Mouse (Mus musculus): ENCODE results near the gene Zfp988. TPM values are rescaled to one million over a fixed set of nuclear protein-coding genes. Genes with fewer than 3 reads are reported as not detected.
"Not testable (repeated sequence)": the region's sequence is repeated elsewhere in the genome, so short reads cannot be mapped to it uniquely, and the experiment has no call there.

Zfp988 gene
- total and polyA plus RNA-seq, 2 experiments from 2014 or later: 0.14 TPM; not detected in 1

- Histone ChIP-seq H3K27ac (ENCODE audit: low read depth, low read length) (no peak overlapping the region), H3K36me3 (ENCODE audit: insufficient read depth, low read length) (no peaks in the 10 kb centered on the region), H3K4me1 (ENCODE audit: insufficient read depth, low read length) (no peaks in the 10 kb centered on the region), H3K9ac (replicated peaks; ENCODE audit: low read length, poor library complexity, severe bottlenecking) (no peak overlapping the region), H3K27me3 (ENCODE audit: insufficient read depth, low read length) (no peaks in the 10 kb centered on the region), H3K4me3 (ENCODE audit: low read depth, low read length) (no peak overlapping the region), H3K9me3 (ENCODE audit: low read length) (peaks cover 58% of the 10 kb centered on the region), H3K4me2 (ENCODE audit: low read depth, low read length, poor library complexity, severe bottlenecking) (no peak overlapping the region)
- DNase-seq (ENCODE audit: low spot score) (no peak), ATAC-seq (ENCODE audit: low FRiP score) (peak; percentile 42; the same call in 1 of the 2 replicates)
- TF ChIP-seq CTCF (IDR thresholded peaks at IDR 0.05): no peak
- 70% methylated on average over 5 of the region's 5 CpGs for WGBS
Measured at GRCm38 (mm10) chr4:147338032-147338610, 32.6 kb downstream of the Zfp988 start.

DNA sequence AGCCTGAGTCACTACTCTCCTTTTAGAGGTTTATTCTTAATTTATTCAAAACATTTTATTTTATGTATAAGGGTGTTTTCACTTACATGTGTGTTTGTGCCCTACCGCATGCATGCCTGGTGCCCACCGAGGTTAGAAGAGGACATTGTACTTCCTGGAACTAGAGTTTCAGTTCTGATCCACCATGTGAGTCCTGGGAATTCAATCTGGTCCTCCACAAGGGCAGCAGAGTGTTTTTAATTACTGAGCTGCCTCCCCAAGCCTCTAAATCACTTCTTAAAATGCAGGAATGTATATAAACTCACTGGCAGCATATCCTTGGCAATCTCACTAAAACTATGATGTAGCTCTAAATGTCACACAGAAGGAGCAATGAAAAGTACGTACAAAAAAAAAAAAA, 33.2 kb downstream of the Zfp988 start:
- H3K4me3 ChIP-seq (ENCODE audit: low read depth, low read length); DNase-seq (ENCODE audit: low spot score); H3K9ac ChIP-seq (replicated peaks; ENCODE audit: low read length, poor library complexity, severe bottlenecking); H3K27ac ChIP-seq (ENCODE audit: low read depth, low read length); ATAC-seq (ENCODE audit: low FRiP score); H3K4me2 ChIP-seq (ENCODE audit: low read depth, low read length, poor library complexity, severe bottlenecking); H3K27me3 ChIP-seq (ENCODE audit: insufficient read depth, low read length); H3K36me3 ChIP-seq (ENCODE audit: insufficient read depth, low read length); H3K4me1 ChIP-seq (ENCODE audit: insufficient read depth, low read length): not testable (repeated sequence)
- peaks cover 63% of the 10 kb centered on the region for H3K9me3 ChIP-seq (ENCODE audit: low read length)
- 79% methylated on average over 3 of the region's 3 CpGs for WGBS

- not testable (repeated sequence) for ATAC-seq (ENCODE audit: low FRiP score); DNase-seq (ENCODE audit: low spot score); H3K4me1 ChIP-seq (ENCODE audit: insufficient read depth, low read length); H3K36me3 ChIP-seq (ENCODE audit: insufficient read depth, low read length); H3K4me2 ChIP-seq (ENCODE audit: low read depth, low read length, poor library complexity, severe bottlenecking); H3K27ac ChIP-seq (ENCODE audit: low read depth, low read length); H3K4me3 ChIP-seq (ENCODE audit: low read depth, low read length); H3K9ac ChIP-seq (replicated peaks; ENCODE audit: low read length, poor library complexity, severe bottlenecking); H3K27me3 ChIP-seq (ENCODE audit: insufficient read depth, low read length)
- WGBS: 75% methylated on average over 7 of the region's 7 CpGs
- peaks cover 67% of the 10 kb centered on the region for H3K9me3 ChIP-seq (ENCODE audit: low read length)
Measured at GRCm38 (mm10) chr4:147339601-147340219, 34.2 kb downstream of the Zfp988 start.

DNA sequence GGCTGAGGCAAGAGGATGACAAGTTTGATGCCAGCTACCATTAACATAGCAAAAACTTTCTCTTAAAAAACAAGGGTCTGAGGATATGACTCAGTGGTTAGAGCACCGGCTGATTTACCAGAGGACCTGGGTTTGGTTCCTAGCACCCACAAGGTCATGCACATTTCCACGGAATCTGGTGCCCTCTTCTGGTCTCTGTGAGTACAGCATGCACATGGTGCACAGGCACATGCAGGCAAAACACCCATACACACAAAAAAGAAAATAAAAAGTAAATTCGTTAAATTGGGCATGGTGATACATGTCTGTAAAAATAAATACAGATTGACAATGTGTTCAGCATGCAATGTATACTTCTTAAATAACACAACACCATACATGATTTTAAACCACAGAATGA, 34.8 kb downstream of the Zfp988 start:
- ATAC-seq (ENCODE audit: low FRiP score); DNase-seq (ENCODE audit: low spot score); H3K27me3 ChIP-seq (ENCODE audit: insufficient read depth, low read length): not testable (repeated sequence)

DNA sequence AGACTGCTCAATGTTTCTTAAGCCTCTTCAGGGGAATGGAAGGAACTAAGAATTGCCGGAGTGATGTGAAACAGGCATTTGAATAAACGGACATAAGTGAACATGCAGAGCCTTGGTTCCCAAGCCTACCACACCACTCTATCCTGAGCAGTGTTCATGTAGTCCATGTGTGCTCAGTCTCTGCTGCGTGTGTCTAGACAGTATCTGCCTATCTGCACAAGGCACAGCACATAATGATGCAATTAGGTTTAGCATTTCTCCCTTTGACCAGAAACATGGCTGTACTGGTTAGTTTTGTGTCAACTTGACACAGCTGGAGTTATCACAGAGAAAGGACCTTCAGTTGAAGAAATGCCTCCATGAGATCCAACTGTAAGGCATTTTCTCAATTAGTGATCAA, 35.4 kb downstream of the Zfp988 start:
- not testable (repeated sequence) for H3K36me3 ChIP-seq (ENCODE audit: insufficient read depth, low read length); H3K4me2 ChIP-seq (ENCODE audit: low read depth, low read length, poor library complexity, severe bottlenecking); ATAC-seq (ENCODE audit: low FRiP score); H3K4me3 ChIP-seq (ENCODE audit: low read depth, low read length); H3K4me1 ChIP-seq (ENCODE audit: insufficient read depth, low read length); H3K27ac ChIP-seq (ENCODE audit: low read depth, low read length); H3K27me3 ChIP-seq (ENCODE audit: insufficient read depth, low read length); H3K9ac ChIP-seq (replicated peaks; ENCODE audit: low read length, poor library complexity, severe bottlenecking); DNase-seq (ENCODE audit: low spot score)
- 86% methylated on average over 3 of the region's 3 CpGs for WGBS
- H3K9me3 ChIP-seq (ENCODE audit: low read length): peaks cover 57% of the 10 kb centered on the region

More for the DNA sequence above, 34.8 kb downstream of the Zfp988 start:
- H3K9me3 ChIP-seq (ENCODE audit: low read length): peaks cover 63% of the 10 kb centered on the region
- not testable (repeated sequence) for H3K9ac ChIP-seq (replicated peaks; ENCODE audit: low read length, poor library complexity, severe bottlenecking); H3K4me3 ChIP-seq (ENCODE audit: low read depth, low read length); H3K27ac ChIP-seq (ENCODE audit: low read depth, low read length); H3K4me2 ChIP-seq (ENCODE audit: low read depth, low read length, poor library complexity, severe bottlenecking); H3K4me1 ChIP-seq (ENCODE audit: insufficient read depth, low read length); H3K36me3 ChIP-seq (ENCODE audit: insufficient read depth, low read length)
- 61% methylated on average over 3 of the region's 3 CpGs for WGBS

GRCm38 (mm10) chr4:147343042-147343908, 37.8 kb downstream of the Zfp988 start:
- 79% methylated on average over 6 of the region's 6 CpGs for WGBS
- ATAC-seq (ENCODE audit: low FRiP score): peak; percentile 88
- not testable (repeated sequence) for H3K4me2 ChIP-seq (ENCODE audit: low read depth, low read length, poor library complexity, severe bottlenecking); H3K27me3 ChIP-seq (ENCODE audit: insufficient read depth, low read length); H3K4me1 ChIP-seq (ENCODE audit: insufficient read depth, low read length); H3K36me3 ChIP-seq (ENCODE audit: insufficient read depth, low read length); H3K27ac ChIP-seq (ENCODE audit: low read depth, low read length); H3K9ac ChIP-seq (replicated peaks; ENCODE audit: low read length, poor library complexity, severe bottlenecking); H3K4me3 ChIP-seq (ENCODE audit: low read depth, low read length); DNase-seq (ENCODE audit: low spot score)
- H3K9me3 ChIP-seq (ENCODE audit: low read length): peaks cover 49% of the 10 kb centered on the region

DNA sequence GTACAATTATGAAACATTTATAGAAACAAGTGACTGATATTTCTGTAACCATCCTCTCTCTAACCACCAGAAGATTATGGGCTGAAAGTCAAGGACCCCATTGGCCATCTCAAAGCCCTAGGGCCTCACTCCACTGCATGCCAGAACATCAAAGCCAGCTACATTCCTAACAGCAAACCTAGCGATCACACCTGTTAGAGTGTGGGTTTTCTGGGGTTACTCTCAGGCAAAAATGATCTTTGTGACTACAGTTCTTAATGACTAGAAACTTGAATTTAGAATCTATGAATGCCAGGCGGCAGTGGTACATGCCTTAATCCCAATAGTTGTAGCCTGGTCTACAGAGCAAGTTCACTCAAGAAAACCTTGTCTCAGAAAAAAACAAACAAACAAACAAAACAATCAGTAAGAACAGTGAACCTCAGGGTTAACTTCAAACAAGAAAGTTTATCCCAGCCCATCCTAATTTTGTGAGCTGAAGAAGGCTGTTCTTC, 39.6 kb downstream of the Zfp988 start:
- not testable (repeated sequence) for H3K4me1 ChIP-seq (ENCODE audit: insufficient read depth, low read length); H3K27ac ChIP-seq (ENCODE audit: low read depth, low read length); H3K4me3 ChIP-seq (ENCODE audit: low read depth, low read length); H3K27me3 ChIP-seq (ENCODE audit: insufficient read depth, low read length); H3K4me2 ChIP-seq (ENCODE audit: low read depth, low read length, poor library complexity, severe bottlenecking); H3K36me3 ChIP-seq (ENCODE audit: insufficient read depth, low read length); ATAC-seq (ENCODE audit: low FRiP score); H3K9ac ChIP-seq (replicated peaks; ENCODE audit: low read length, poor library complexity, severe bottlenecking); DNase-seq (ENCODE audit: low spot score)
- peaks cover 54% of the 10 kb centered on the region for H3K9me3 ChIP-seq (ENCODE audit: low read length)
- 85% methylated on average over 2 of the region's 2 CpGs for WGBS

GRCm38 (mm10) chr4:147346361-147347035, 41.0 kb downstream of the Zfp988 start:
- not testable (repeated sequence) for H3K36me3 ChIP-seq (ENCODE audit: insufficient read depth, low read length); H3K4me3 ChIP-seq (ENCODE audit: low read depth, low read length); H3K4me2 ChIP-seq (ENCODE audit: low read depth, low read length, poor library complexity, severe bottlenecking); H3K27ac ChIP-seq (ENCODE audit: low read depth, low read length); H3K27me3 ChIP-seq (ENCODE audit: insufficient read depth, low read length); DNase-seq (ENCODE audit: low spot score); H3K4me1 ChIP-seq (ENCODE audit: insufficient read depth, low read length); ATAC-seq (ENCODE audit: low FRiP score); H3K9ac ChIP-seq (replicated peaks; ENCODE audit: low read length, poor library complexity, severe bottlenecking)
- 65% methylated on average over 4 of the region's 4 CpGs for WGBS
- peaks cover 61% of the 10 kb centered on the region for H3K9me3 ChIP-seq (ENCODE audit: low read length)
